Mouse (Mus musculus) thymus, adult 2 months (tissue): ENCODE measurements around the gene Gnat1. TPM values are rescaled to one million over a fixed set of nuclear protein-coding genes. Genes with fewer than 3 reads are reported as not detected.
"Not testable (repeated sequence)": the region's sequence is repeated elsewhere in the genome, so short reads cannot be mapped to it uniquely, and the experiment has no call there.

ENCODE experiments used
- DNase-seq: peaks from one replicate; pipeline ENCODE4 v3.0.0; 2021
- H3K27ac ChIP-seq: fragments of 200-500 bp; 2 replicates; pipeline ENCODE4 v1.5.1; 2012; ENCODE audit warnings: low read length, control low read depth; ENCODE audit not compliant: control insufficient read depth, insufficient read depth
- H3K27me3 ChIP-seq: fragments of 200-500 bp; 2 replicates; pipeline ENCODE4 v1.6.1; 2012; ENCODE audit warnings: mild to moderate bottlenecking, low read length, moderate library complexity, mixed read lengths; ENCODE audit not compliant: control insufficient read depth, insufficient read depth
- H3K36me3 ChIP-seq: fragments of 200-500 bp; 2 replicates; pipeline ENCODE4 v1.6.1; 2012; ENCODE audit warnings: mild to moderate bottlenecking, low read length, moderate library complexity; ENCODE audit not compliant: control insufficient read depth, insufficient read depth
- H3K4me1 ChIP-seq: fragments of 200-500 bp; replicated peaks from 2 replicates; pipeline ENCODE4 v1.6.1; 2012; ENCODE audit warnings: low read length; ENCODE audit not compliant: control insufficient read depth, insufficient read depth
- H3K4me3 ChIP-seq: fragments of 200-500 bp; 2 replicates; pipeline ENCODE4 v1.5.1; 2012; ENCODE audit warnings: mild to moderate bottlenecking, low read length, control low read depth, moderate library complexity; ENCODE audit not compliant: control insufficient read depth, insufficient read depth
- CTCF ChIP-seq: fragments of 200-500 bp; IDR thresholded peaks from 2 replicates; pipeline ENCODE4 v1.5.1; 2012; ENCODE audit warnings: mild to moderate bottlenecking, control low read depth, low read length, moderate library complexity, borderline replicate concordance; ENCODE audit not compliant: control insufficient read depth, poor library complexity, insufficient read depth; ENCODE audit errors: extremely low read depth
- POLR2A ChIP-seq: fragments of 200-500 bp; IDR thresholded peaks from 2 replicates; pipeline ENCODE4 v1.6.1; 2012; ENCODE audit warnings: mild to moderate bottlenecking, low read length, control low read depth, moderate library complexity; ENCODE audit not compliant: control insufficient read depth, poor library complexity, insufficient read depth; ENCODE audit errors: extremely low read depth
- WGBS: fragments of 180-500 bp; shearing (Covaris S2); methylation state at CpG from one replicate; pipeline ENCODE4 v1.1.7; 2018; 5-methylcytosine and 5-hydroxymethylcytosine counted together
- polyA plus RNA-seq: library from polyadenylated mRNA; depleted of rRNA; stranded (reverse); fragments of >200 nt; gene quantifications from 2 replicates; pipeline ENCODE4 v1.2.3, GENCODE M21; 2012

Gnat1 gene
- polyA plus RNA-seq, 1 experiment = 0.13 TPM

GRCm38 (mm10) chr9:107685231-107685981 lies 5.9 kb upstream of the Gnat1 start:
- peaks cover 4% of the 10 kb centered on the region for H3K4me1 ChIP-seq
- no peak overlapping the region for H3K4me3 ChIP-seq
- no peaks in the 10 kb centered on the region for H3K27me3 ChIP-seq
- no peak for TF ChIP-seq POLR2A
- peak; percentile 87 for TF ChIP-seq CTCF
- peak; percentile 77 for DNase-seq
- WGBS = 37% methylated on average over 17 of the region's 17 CpGs
- no peak overlapping the region for H3K27ac ChIP-seq
- H3K36me3 ChIP-seq = no peaks in the 10 kb centered on the region

GRCm38 (mm10) chr9:107682405-107682804 lies 2.9 kb upstream of the Gnat1 start:
- no peaks in the 10 kb centered on the region for H3K4me1 ChIP-seq
- no peak overlapping the region for H3K27ac ChIP-seq
- DNase-seq = no peak
- no peak overlapping the region for H3K4me3 ChIP-seq
- TF ChIP-seq CTCF = no peak
- no peaks in the 10 kb centered on the region; the same call in 1 of the 2 replicates for H3K27me3 ChIP-seq
- 91% methylated on average over 20 of the region's 20 CpGs for WGBS
- H3K36me3 ChIP-seq = no peaks in the 10 kb centered on the region

- TF ChIP-seq POLR2A = no peak
- TF ChIP-seq CTCF = no peak
- 97% methylated on average over 2 of the region's 2 CpGs for WGBS
- H3K27ac ChIP-seq = no peak overlapping the region
- H3K27me3 ChIP-seq = peaks cover 7% of the 10 kb centered on the region; the same call in 1 of the 2 replicates
- H3K4me1 ChIP-seq = peaks cover 14% of the 10 kb centered on the region
- no peak overlapping the region for H3K4me3 ChIP-seq
- H3K36me3 ChIP-seq = no peaks in the 10 kb centered on the region
- no peak for DNase-seq
Observed at GRCm38 (mm10) chr9:107678861-107679260, 651 bp downstream of the Gnat1 start.

GRCm38 (mm10) chr9:107677819-107678526 lies 1.5 kb downstream of the Gnat1 start:
- WGBS = 41% methylated on average over 14 of the region's 14 CpGs
- H3K27ac ChIP-seq, H3K4me3 ChIP-seq, H3K27me3 ChIP-seq, H3K36me3 ChIP-seq: not testable (repeated sequence)
- peaks cover 14% of the 10 kb centered on the region for H3K4me1 ChIP-seq
- DNase-seq = peak; percentile 80

- Histone ChIP-seq H3K36me3 (no peaks in the 10 kb centered on the region), H3K27me3 (peaks cover 7% of the 10 kb centered on the region; the same call in 1 of the 2 replicates), H3K27ac (no peak overlapping the region), H3K4me1 (peaks cover 14% of the 10 kb centered on the region), H3K4me3 (no peak overlapping the region)
- WGBS = 27% methylated on average over 17 of the region's 17 CpGs
- TF ChIP-seq POLR2A (no peak), CTCF (peak; percentile 70; the same call in 1 of the 2 replicates)
- DNase-seq = peak; percentile 61
Observed at GRCm38 (mm10) chr9:107677091-107677784, 2.3 kb downstream of the Gnat1 start.

- TF ChIP-seq CTCF (no peak), POLR2A (no peak)
- Histone ChIP-seq H3K27ac (no peak overlapping the region), H3K4me3 (peak overlapping the region; percentile 17), H3K27me3 (peaks cover 7% of the 10 kb centered on the region; the same call in 1 of the 2 replicates), H3K4me1 (peaks cover 14% of the 10 kb centered on the region), H3K36me3 (no peaks in the 10 kb centered on the region)
- 3% methylated on average over 25 of the region's 25 CpGs for WGBS
- no peak for DNase-seq
Observed at GRCm38 (mm10) chr9:107676302-107676701, 3.2 kb downstream of the Gnat1 start.
